Mouse (Mus musculus): Measurements from ENCODE around the gene Xrcc6.
"Not testable (repeated sequence)": the region's sequence is repeated elsewhere in the genome, so short reads cannot be mapped to it uniquely, and the experiment has no call there.

Xrcc6 gene

GRCm38 (mm10) chr15:81966062-81966829, 21.4 kb upstream of the Xrcc6 start:
- no peak for DNase-seq (ENCODE audit: low spot score in 2 of 2)

DNA sequence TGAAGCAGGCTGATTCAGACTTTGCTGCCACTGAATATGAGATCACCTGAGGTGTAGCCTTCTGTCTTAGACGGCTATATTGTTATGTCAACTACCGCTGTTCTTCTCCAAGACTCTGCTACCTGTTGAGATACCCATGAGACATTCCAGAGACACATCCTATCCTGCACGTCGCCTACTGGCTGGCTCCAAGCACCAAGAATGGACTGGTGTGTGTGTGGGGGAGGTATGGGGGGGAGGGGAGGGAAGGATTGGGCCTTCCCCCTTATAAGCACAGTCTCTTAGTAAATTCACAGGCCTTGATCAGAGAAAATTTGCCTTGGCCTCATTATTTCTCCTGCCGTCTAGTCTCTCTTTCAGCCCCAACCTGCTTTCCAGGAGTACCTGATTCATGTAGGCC, 19.8 kb upstream of the Xrcc6 start:
- DNase-seq (ENCODE audit: low spot score in 2 of 2): no peak

GRCm38 (mm10) chr15:81968447-81968846, 19.2 kb upstream of the Xrcc6 start:
- no peak for DNase-seq (ENCODE audit: low spot score in 2 of 2)

- no peak for DNase-seq (ENCODE audit: low spot score in 2 of 2)
These were observed 18.5 kb upstream of the Xrcc6 start for GRCm38 (mm10) chr15:81969173-81969572.

DNA sequence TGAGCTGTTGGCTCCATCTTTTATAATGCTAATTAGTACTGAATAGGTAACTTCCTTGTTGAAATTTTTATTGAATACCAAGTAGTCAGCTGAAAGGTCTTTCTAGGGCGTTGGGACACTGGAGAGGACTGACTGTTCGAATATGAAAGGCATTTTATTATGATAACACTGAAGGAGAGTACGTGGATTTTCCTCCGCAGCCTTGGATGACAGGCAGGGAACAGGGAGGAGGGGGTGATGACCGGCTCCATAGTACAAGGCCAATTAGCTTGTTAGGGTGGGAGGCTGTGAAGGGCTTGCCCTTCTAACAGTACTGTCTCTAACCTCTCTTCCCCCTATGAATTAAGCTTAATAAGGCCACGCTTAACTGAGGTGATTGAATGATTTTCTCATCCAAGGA, 18.0 kb upstream of the Xrcc6 start:
- DNase-seq (ENCODE audit: low spot score in 2 of 2): not testable (repeated sequence)

- DNase-seq (ENCODE audit: low spot score in 2 of 2): not testable (repeated sequence)
These were observed 17.1 kb upstream of the Xrcc6 start for GRCm38 (mm10) chr15:81970498-81970897.

DNA sequence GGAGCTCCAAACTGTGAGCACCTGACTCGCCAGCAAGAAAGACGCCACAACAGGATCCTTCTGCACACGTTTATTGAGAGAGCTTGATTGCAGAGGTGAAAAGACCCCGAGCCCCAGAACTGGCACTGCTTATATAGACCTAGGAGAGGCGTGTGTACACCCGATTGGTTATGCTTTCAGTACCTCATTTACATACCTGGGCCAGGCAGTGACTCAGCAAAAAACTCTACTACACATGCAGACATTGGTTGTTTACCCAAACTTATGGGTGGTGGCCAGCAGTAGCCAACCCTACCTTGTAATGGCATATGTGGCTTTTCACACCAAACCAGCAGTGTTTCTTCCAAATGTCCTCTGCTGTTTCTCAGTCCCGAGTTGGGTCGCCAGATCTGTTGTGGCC, 12.5 kb upstream of the Xrcc6 start:
- not testable (repeated sequence) for DNase-seq (ENCODE audit: low spot score in 2 of 2)

- DNase-seq (ENCODE audit: low spot score in 2 of 2): no peak
These were observed 7.3 kb upstream of the Xrcc6 start, which contains the start of gene 1700029P11Rik for GRCm38 (mm10) chr15:81980321-81980720. TSS of gene 1700029P11Rik (plus strand) at chr15:81980540.

- no peak for DNase-seq (ENCODE audit: low spot score in 2 of 2)
These were observed 5.5 kb upstream of the Xrcc6 start for GRCm38 (mm10) chr15:81982173-81982572.

DNA sequence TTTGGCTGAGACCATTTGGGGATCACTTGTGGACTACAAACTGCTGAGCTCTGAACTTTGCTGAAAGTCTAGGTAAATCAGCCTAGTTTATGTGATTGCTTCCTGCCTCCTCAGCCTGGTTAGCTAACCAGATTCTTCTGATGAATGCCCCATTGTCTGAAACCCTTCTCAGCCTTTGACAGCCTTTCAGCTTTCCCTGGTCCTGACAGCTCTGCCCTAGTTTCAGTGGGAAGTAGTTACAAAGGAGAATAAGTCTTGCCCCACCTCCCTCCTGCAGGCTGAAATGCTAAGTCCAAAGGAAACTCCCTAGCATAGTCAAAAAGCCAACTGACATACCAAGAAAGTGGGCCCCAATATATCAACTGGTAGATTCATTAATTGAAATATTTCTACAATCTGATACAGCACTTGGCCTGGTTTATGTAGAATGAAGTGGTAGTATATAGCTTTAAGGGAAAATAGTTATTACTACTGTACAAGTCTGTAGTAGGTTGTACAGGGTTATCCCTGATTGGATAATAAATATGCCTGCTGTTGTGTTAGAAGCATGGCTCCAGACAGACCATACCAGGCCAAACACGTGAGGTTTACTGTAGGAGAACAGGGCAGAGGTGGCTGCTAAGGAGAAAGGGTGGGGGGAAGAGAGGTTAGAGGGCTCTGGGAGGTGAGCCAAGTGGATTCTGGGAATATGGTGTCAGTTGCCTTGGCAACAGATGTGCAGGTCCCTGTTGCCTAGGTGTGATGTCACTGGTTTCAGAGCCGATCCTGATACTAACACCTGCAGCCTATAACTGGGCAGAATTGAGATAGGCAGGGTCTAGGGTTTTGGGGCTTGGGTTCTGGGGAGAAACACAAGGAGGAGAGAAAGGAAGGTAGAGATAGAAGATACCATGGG, 2.1 kb upstream of the Xrcc6 start:
- DNase-seq (ENCODE audit: low spot score in 2 of 2): no peak

- DNase-seq (ENCODE audit: low spot score in 2 of 2): peak; percentile 78 to 89
These were observed 1.9 kb downstream of the Xrcc6 start for GRCm38 (mm10) chr15:81989371-81990062.

- DNase-seq (ENCODE audit: low spot score in 2 of 2): peak; percentile 46 to 74
These were observed 2.9 kb downstream of the Xrcc6 start for GRCm38 (mm10) chr15:81990549-81990948.

DNA sequence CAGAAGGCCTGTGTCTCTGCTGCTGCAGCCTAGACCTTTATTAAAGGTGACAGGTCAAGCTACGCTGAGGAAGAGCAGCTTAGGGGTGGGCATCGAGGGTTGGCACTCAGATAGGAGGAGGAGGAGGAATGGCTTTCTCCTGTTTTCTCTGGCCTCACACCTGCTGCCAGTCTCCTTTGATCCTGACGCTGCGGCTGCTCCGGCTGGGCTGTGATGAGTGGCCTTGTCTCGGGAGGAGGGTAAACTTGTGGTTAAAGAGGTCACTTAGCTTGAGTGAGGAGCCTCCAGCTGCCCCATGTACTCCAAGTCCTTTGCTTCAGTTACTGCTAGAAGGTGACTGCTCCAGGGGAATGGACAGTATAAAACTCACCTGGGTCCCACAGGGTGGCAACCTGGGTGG, 6.4 kb downstream of the Xrcc6 start:
- DNase-seq (ENCODE audit: low spot score in 2 of 2): no peak

DNA sequence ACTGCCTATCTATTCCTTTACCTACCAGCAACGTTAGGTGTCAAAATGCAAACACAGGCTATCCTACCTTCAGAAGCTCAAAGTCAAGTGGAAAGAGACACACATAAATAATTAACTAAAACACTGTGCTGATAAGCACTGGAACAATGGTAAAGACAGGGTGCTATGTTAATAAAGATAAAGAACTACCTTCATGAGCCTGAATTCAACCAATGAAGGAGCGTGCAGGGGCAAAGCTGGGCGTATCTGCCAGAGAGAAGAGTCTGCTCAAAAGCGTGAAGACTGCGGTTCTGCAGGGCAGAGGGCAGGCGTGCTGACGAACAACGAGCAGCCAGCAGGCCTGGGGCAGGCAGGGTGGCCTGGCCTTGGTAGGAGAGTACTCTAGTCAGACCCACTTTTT, 16.6 kb downstream of the Xrcc6 start:
- DNase-seq (ENCODE audit: low spot score in 2 of 2): no peak

DNA sequence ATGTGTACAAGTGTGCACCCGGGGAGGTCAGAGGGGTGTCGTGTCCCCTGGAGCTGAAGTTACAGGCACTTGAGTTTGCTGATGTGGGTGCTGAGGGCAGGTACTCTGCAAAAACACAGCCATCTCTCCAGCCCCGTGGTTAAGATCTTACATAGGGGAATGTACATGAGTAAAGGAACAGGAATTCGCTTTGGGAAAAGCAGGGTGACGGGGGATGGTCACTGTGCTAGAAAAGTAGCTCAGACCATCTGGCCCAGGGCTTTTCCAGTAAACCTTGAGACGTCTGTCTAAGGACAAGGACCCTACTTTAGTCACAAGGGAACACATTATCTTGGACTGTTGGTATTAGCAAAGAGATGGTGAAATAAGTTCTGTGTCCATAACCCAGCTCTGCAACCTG, 24.3 kb downstream of the Xrcc6 start:
- no peak for DNase-seq (ENCODE audit: low spot score in 2 of 2)

DNA sequence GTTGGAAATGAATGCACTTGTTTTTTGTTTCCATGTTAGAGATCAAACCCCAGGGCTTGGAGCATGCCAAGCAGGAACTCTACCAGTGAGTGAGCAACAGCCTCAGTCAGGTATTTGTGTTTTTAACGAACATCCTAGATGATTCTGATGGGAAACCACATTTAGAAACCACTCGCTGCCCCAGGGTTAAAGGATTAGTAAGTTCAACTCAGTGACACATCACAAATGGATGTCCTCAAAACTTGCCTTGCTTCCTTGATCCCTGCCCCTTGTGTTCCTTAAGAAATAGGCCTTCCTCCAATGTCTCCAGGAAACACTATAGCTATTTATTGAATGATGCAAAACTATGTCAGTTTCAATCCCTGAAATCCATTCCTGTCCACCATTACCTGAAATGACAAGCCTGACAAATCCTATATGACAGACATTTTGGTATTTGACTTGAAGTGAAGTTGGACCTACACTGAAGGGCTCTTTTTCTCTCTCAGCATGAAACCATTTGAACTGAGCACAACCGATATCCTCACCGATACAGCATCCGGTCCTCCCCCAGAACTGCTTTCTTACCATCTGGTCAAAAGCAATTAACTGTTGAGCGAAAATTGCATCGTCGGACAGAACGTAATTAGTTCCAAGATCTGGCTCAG, 27.2 kb downstream of the Xrcc6 start:
- no peak for DNase-seq (ENCODE audit: low spot score in 2 of 2)

- peak; percentile 46 to 60 for DNase-seq (ENCODE audit: low spot score in 2 of 2)
These were observed 27.9 kb downstream of the Xrcc6 start for GRCm38 (mm10) chr15:82015392-82016100.

DNA sequence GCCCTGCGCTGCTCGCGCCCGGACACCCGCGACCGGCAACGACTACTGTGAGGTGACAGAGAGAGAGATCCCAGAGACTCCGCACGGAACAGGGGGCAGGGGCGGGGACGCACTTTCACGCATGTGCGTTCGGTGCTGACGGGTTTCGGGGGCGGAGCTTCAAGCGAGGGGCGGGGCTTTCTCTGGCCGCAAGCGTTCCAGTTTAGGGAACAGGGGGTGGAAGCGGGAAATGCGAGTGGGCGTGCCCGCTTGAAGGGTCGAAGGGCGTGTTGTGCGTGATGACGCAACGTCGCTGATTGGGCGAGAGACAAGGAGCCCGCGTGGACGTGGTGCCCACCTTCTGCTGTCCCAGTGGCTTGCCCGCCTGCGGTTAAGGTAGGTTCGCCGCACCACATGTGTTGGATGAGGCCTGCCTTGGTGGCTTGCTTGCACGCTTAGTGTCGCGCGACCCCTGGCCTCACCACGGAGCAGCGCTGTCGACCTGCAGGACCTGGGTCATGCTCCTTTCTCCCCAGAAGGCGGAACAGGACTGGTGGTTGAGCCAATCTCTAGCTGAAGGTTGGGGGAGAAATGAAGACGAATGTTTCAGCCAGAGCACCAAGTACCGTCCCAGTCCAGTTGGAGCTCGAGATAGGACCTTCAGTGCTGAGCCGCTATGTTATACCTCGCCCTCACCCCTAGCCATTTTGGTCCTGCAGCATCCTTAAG, 28.6 kb downstream of the Xrcc6 start:
- DNase-seq (ENCODE audit: low spot score in 2 of 2): peak; percentile 100

GRCm38 (mm10) chr15:82016830-82017229, 29.2 kb downstream of the Xrcc6 start:
- DNase-seq (ENCODE audit: low spot score in 2 of 2): no peak

- DNase-seq (ENCODE audit: low spot score in 2 of 2): no peak
These were observed 29.8 kb downstream of the Xrcc6 start for GRCm38 (mm10) chr15:82017461-82017860.

Data from spleen, postnatal 10 days (tissue).